Mouse (Mus musculus): ENCODE results near the gene Ostf1. TPM values are rescaled to one million over a fixed set of nuclear protein-coding genes. Genes with fewer than 3 reads are reported as not detected.

Ostf1 gene
- polyA plus RNA-seq, 1 experiment: 79.9 TPM

GRCm38 (mm10) chr19:18643411-18643810, 11.8 kb upstream of the Ostf1 start:
- no peak for TF ChIP-seq POLR2A (IDR thresholded peaks at IDR 0.05; ENCODE audit: insufficient read depth, low read length)
- H3K27ac ChIP-seq (ENCODE audit: insufficient read depth, low read length): no peak overlapping the region
- no peaks in the 10 kb centered on the region for H3K27me3 ChIP-seq (ENCODE audit: control insufficient read depth, insufficient read depth, low read length, poor library complexity, severe bottlenecking)
- no peaks in the 10 kb centered on the region for H3K4me1 ChIP-seq (ENCODE audit: control insufficient read depth, insufficient read depth, low read length)
- no peaks in the 10 kb centered on the region for H3K9me3 ChIP-seq (replicated peaks; ENCODE audit: control insufficient read depth, insufficient read depth, low read length, poor library complexity, severe bottlenecking)
- H3K36me3 ChIP-seq (ENCODE audit: control insufficient read depth, insufficient read depth, low read length, poor library complexity, severe bottlenecking): peaks cover 4% of the 10 kb centered on the region; the same call in 1 of the 2 replicates
- no peak overlapping the region for H3K4me3 ChIP-seq (ENCODE audit: low read depth, low read length)
- H3K9ac ChIP-seq (ENCODE audit: low read depth, poor library complexity, severe bottlenecking): no peak overlapping the region

- Histone ChIP-seq H3K4me3 (ENCODE audit: low read depth, low read length) (no peak overlapping the region), H3K4me1 (ENCODE audit: control insufficient read depth, insufficient read depth, low read length) (no peaks in the 10 kb centered on the region), H3K27me3 (ENCODE audit: control insufficient read depth, insufficient read depth, low read length, poor library complexity, severe bottlenecking) (no peaks in the 10 kb centered on the region), H3K9ac (ENCODE audit: low read depth, poor library complexity, severe bottlenecking) (no peak overlapping the region), H3K27ac (ENCODE audit: insufficient read depth, low read length) (no peak overlapping the region), H3K9me3 (replicated peaks; ENCODE audit: control insufficient read depth, insufficient read depth, low read length, poor library complexity, severe bottlenecking) (no peaks in the 10 kb centered on the region), H3K36me3 (ENCODE audit: control insufficient read depth, insufficient read depth, low read length, poor library complexity, severe bottlenecking) (peaks cover 4% of the 10 kb centered on the region; the same call in 1 of the 2 replicates)
- no peak for TF ChIP-seq EP300 (IDR thresholded peaks at IDR 0.05; ENCODE audit: insufficient read depth, low read depth, low read length)
- TF ChIP-seq POLR2A (IDR thresholded peaks at IDR 0.05; ENCODE audit: insufficient read depth, low read length): no peak
- TF ChIP-seq CTCF (IDR thresholded peaks at IDR 0.05; ENCODE audit: low read depth, low read length): no peak
Observed at GRCm38 (mm10) chr19:18641001-18641400, 9.4 kb upstream of the Ostf1 start.

GRCm38 (mm10) chr19:18639552-18639951, 7.9 kb upstream of the Ostf1 start:
- Histone ChIP-seq H3K4me1 (ENCODE audit: control insufficient read depth, insufficient read depth, low read length) (no peaks in the 10 kb centered on the region), H3K27ac (ENCODE audit: insufficient read depth, low read length) (no peak overlapping the region), H3K9me3 (replicated peaks; ENCODE audit: control insufficient read depth, insufficient read depth, low read length, poor library complexity, severe bottlenecking) (no peaks in the 10 kb centered on the region), H3K4me3 (ENCODE audit: low read depth, low read length) (no peak overlapping the region), H3K9ac (ENCODE audit: low read depth, poor library complexity, severe bottlenecking) (no peak overlapping the region), H3K27me3 (ENCODE audit: control insufficient read depth, insufficient read depth, low read length, poor library complexity, severe bottlenecking) (no peaks in the 10 kb centered on the region), H3K36me3 (ENCODE audit: control insufficient read depth, insufficient read depth, low read length, poor library complexity, severe bottlenecking) (no peaks in the 10 kb centered on the region)
- TF ChIP-seq EP300 (IDR thresholded peaks at IDR 0.05; ENCODE audit: insufficient read depth, low read depth, low read length) (no peak), CTCF (IDR thresholded peaks at IDR 0.05; ENCODE audit: low read depth, low read length) (peak; percentile 38), POLR2A (IDR thresholded peaks at IDR 0.05; ENCODE audit: insufficient read depth, low read length) (no peak)

GRCm38 (mm10) chr19:18638949-18639348, 7.3 kb upstream of the Ostf1 start:
- Histone ChIP-seq H3K9me3 (replicated peaks; ENCODE audit: control insufficient read depth, insufficient read depth, low read length, poor library complexity, severe bottlenecking) (no peaks in the 10 kb centered on the region), H3K27ac (ENCODE audit: insufficient read depth, low read length) (no peak overlapping the region), H3K27me3 (ENCODE audit: control insufficient read depth, insufficient read depth, low read length, poor library complexity, severe bottlenecking) (no peaks in the 10 kb centered on the region), H3K4me3 (ENCODE audit: low read depth, low read length) (no peak overlapping the region), H3K36me3 (ENCODE audit: control insufficient read depth, insufficient read depth, low read length, poor library complexity, severe bottlenecking) (no peaks in the 10 kb centered on the region), H3K9ac (ENCODE audit: low read depth, poor library complexity, severe bottlenecking) (no peak overlapping the region), H3K4me1 (ENCODE audit: control insufficient read depth, insufficient read depth, low read length) (no peaks in the 10 kb centered on the region)
- peak; percentile 43; the same call in 1 of the 2 replicates for TF ChIP-seq EP300 (IDR thresholded peaks at IDR 0.05; ENCODE audit: insufficient read depth, low read depth, low read length)
- no peak for TF ChIP-seq POLR2A (IDR thresholded peaks at IDR 0.05; ENCODE audit: insufficient read depth, low read length)

- Histone ChIP-seq H3K36me3 (ENCODE audit: control insufficient read depth, insufficient read depth, low read length, poor library complexity, severe bottlenecking) (no peaks in the 10 kb centered on the region), H3K27ac (ENCODE audit: insufficient read depth, low read length) (no peak overlapping the region), H3K4me3 (ENCODE audit: low read depth, low read length) (no peak overlapping the region), H3K9ac (ENCODE audit: low read depth, poor library complexity, severe bottlenecking) (no peak overlapping the region), H3K27me3 (ENCODE audit: control insufficient read depth, insufficient read depth, low read length, poor library complexity, severe bottlenecking) (no peaks in the 10 kb centered on the region), H3K9me3 (replicated peaks; ENCODE audit: control insufficient read depth, insufficient read depth, low read length, poor library complexity, severe bottlenecking) (no peaks in the 10 kb centered on the region), H3K4me1 (ENCODE audit: control insufficient read depth, insufficient read depth, low read length) (no peaks in the 10 kb centered on the region)
- TF ChIP-seq EP300 (IDR thresholded peaks at IDR 0.05; ENCODE audit: insufficient read depth, low read depth, low read length) (no peak), CTCF (IDR thresholded peaks at IDR 0.05; ENCODE audit: low read depth, low read length) (no peak), POLR2A (IDR thresholded peaks at IDR 0.05; ENCODE audit: insufficient read depth, low read length) (no peak)
Observed at GRCm38 (mm10) chr19:18637954-18638353, 6.3 kb upstream of the Ostf1 start.

GRCm38 (mm10) chr19:18632231-18633185, 885 bp upstream of the Ostf1 start:
- peak overlapping the region; percentile 92 for H3K4me3 ChIP-seq (ENCODE audit: low read depth, low read length)
- H3K4me1 ChIP-seq (ENCODE audit: control insufficient read depth, insufficient read depth, low read length): peaks cover 6% of the 10 kb centered on the region
- H3K9me3 ChIP-seq (replicated peaks; ENCODE audit: control insufficient read depth, insufficient read depth, low read length, poor library complexity, severe bottlenecking): no peaks in the 10 kb centered on the region
- H3K27me3 ChIP-seq (ENCODE audit: control insufficient read depth, insufficient read depth, low read length, poor library complexity, severe bottlenecking): no peaks in the 10 kb centered on the region
- H3K36me3 ChIP-seq (ENCODE audit: control insufficient read depth, insufficient read depth, low read length, poor library complexity, severe bottlenecking): no peaks in the 10 kb centered on the region
- peak overlapping the region; percentile 47 for H3K9ac ChIP-seq (ENCODE audit: low read depth, poor library complexity, severe bottlenecking)
- no peak for TF ChIP-seq CTCF (IDR thresholded peaks at IDR 0.05; ENCODE audit: low read depth, low read length)
- no peak for TF ChIP-seq POLR2A (IDR thresholded peaks at IDR 0.05; ENCODE audit: insufficient read depth, low read length)
- TF ChIP-seq EP300 (IDR thresholded peaks at IDR 0.05; ENCODE audit: insufficient read depth, low read depth, low read length): no peak
- H3K27ac ChIP-seq (ENCODE audit: insufficient read depth, low read length): no peak overlapping the region
